Mouse (Mus musculus): ENCODE measurements around the gene Pdzd7. TPM values are rescaled to one million over a fixed set of nuclear protein-coding genes. Genes with fewer than 3 reads are reported as not detected.

The Pdzd7 gene
- total and polyA plus RNA-seq, 2 experiments = 0.06 TPM; not detected in 1

DNA sequence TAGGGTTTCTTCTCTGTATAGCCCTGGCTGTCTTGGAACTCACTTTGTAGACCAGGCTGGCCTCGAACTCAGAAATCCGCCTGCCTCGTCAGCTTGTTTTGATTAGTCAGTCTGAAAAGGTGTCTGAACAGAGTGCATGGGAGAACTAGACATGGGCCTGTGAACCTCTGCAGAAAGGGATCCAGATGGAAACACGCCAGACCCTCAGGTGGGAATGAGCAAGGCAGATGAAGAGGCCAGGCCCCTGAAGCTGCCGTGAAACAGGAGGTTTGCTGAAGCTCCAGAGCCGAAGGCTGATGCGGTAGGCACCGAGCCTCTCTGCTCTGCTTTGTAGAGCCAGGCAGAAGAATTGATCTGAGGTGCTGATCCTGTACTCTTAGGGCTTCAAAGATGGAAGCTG is 33.3 kb downstream of the Pdzd7 start:
- H3K36me3 ChIP-seq (ENCODE audit: control insufficient read depth, insufficient read depth, low read length) = peaks cover 10% of the 10 kb centered on the region
- 90% methylated on average over 8 of the region's 8 CpGs for WGBS
- H3K4me1 ChIP-seq (ENCODE audit: control insufficient read depth, insufficient read depth, low read length) = peaks cover 19% of the 10 kb centered on the region
- TF ChIP-seq POLR2A (IDR thresholded peaks at IDR 0.05; ENCODE audit: extremely low read depth, insufficient read depth, low read length) = no peak
- TF ChIP-seq CTCF (IDR thresholded peaks at IDR 0.05; ENCODE audit: low read depth, low read length) = no peak
- no peaks in the 10 kb centered on the region for H3K27me3 ChIP-seq (ENCODE audit: control insufficient read depth, insufficient read depth, low read length)
- no peaks in the 10 kb centered on the region for H3K79me2 ChIP-seq (ENCODE audit: control insufficient read depth, insufficient read depth, low read length)
- H3K4me3 ChIP-seq (ENCODE audit: insufficient read depth, low read depth, low read length) = no peak overlapping the region
- no peak overlapping the region for H3K9ac ChIP-seq (ENCODE audit: low read depth, low read length)
- no peak for DNase-seq (ENCODE audit: extremely low read depth, low read depth, low spot score)
- no peak overlapping the region for H3K27ac ChIP-seq (replicated peaks; ENCODE audit: insufficient read depth, low read depth, low read length)

DNA sequence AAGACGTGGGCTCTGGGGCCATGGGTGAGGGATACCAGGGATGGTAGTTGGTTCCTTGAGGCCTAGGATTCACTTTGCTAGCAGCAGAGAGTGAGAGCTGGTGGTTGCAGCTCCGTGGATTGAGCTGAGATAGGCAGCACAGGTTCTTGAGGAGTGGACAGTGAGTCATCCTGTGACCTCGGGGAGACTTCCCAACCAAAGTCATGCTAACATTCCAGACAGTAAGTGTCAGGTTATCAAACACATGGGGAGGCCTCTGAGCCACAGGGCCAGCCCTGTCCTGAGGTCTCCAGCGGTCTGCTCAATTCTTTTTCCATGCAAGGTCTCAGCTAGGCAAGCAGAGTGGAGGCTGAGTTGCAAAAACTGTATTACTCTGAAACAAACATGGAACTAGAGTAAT is 34.9 kb downstream of the Pdzd7 start:
- H3K27ac ChIP-seq (replicated peaks; ENCODE audit: insufficient read depth, low read depth, low read length) = no peak overlapping the region
- no peak for TF ChIP-seq CTCF (IDR thresholded peaks at IDR 0.05; ENCODE audit: low read depth, low read length)
- TF ChIP-seq POLR2A (IDR thresholded peaks at IDR 0.05; ENCODE audit: extremely low read depth, insufficient read depth, low read length) = no peak
- H3K4me3 ChIP-seq (ENCODE audit: insufficient read depth, low read depth, low read length) = no peak overlapping the region
- no peak overlapping the region for H3K9ac ChIP-seq (ENCODE audit: low read depth, low read length)
- peaks cover 10% of the 10 kb centered on the region for H3K36me3 ChIP-seq (ENCODE audit: control insufficient read depth, insufficient read depth, low read length)
- peaks cover 18% of the 10 kb centered on the region for H3K4me1 ChIP-seq (ENCODE audit: control insufficient read depth, insufficient read depth, low read length)
- no peaks in the 10 kb centered on the region for H3K79me2 ChIP-seq (ENCODE audit: control insufficient read depth, insufficient read depth, low read length)
- no peak for DNase-seq (ENCODE audit: extremely low read depth, low read depth, low spot score)
- H3K27me3 ChIP-seq (ENCODE audit: control insufficient read depth, insufficient read depth, low read length) = no peaks in the 10 kb centered on the region
- 92% methylated on average over 4 of the region's 4 CpGs for WGBS

DNA sequence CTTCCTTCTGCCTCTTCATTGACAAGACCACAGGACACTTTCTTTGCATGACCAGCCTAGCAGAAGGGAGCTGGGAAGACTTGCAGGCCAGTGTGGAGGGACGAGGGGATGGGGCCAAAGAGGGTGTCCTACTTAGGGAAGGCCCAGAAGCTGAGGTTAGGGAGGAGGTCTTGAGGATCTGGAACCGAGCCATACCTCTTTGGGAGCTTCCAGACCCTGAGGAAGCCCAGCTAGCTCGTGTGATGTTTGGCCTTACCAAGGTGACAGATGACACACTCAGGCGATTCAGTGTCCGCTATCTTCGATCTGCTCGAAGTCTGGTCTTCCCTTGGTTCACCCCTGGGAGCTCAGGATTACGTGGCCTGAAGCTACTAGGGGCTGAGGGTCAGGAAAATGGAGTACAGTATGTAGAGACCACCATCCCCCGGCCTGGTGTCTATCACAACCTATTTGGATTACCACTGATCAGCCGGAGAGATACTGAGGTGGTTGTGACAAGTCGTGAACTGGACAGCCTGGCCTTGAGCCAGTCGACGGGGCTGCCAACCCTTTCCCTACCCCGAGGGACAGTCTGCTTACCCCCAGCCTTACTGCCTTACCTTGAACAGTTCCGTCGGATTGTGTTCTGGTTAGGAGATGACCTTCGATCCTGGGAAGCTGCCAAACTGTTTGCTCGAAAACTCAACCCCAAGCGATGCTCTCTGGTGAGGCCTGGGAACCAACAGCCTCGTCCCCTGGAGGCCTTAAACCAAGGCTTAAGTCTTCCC is 37.9 kb downstream of the Pdzd7 start:
- Histone ChIP-seq H3K27ac (replicated peaks; ENCODE audit: insufficient read depth, low read depth, low read length) (peak overlapping the region; percentile 72), H3K79me2 (ENCODE audit: control insufficient read depth, insufficient read depth, low read length) (no peaks in the 10 kb centered on the region), H3K4me1 (ENCODE audit: control insufficient read depth, insufficient read depth, low read length) (peaks cover 15% of the 10 kb centered on the region), H3K9ac (ENCODE audit: low read depth, low read length) (peak overlapping the region; percentile 45), H3K27me3 (ENCODE audit: control insufficient read depth, insufficient read depth, low read length) (no peaks in the 10 kb centered on the region), H3K36me3 (ENCODE audit: control insufficient read depth, insufficient read depth, low read length) (peaks cover 10% of the 10 kb centered on the region), H3K4me3 (ENCODE audit: insufficient read depth, low read depth, low read length) (peak overlapping the region; percentile 82)
- DNase-seq (ENCODE audit: extremely low read depth, low read depth, low spot score) = peak; percentile 93
- TF ChIP-seq CTCF (IDR thresholded peaks at IDR 0.05; ENCODE audit: low read depth, low read length) = no peak
- TF ChIP-seq POLR2A (IDR thresholded peaks at IDR 0.05; ENCODE audit: extremely low read depth, insufficient read depth, low read length) = no peak
- WGBS = 25% methylated on average over 20 of the region's 20 CpGs

DNA sequence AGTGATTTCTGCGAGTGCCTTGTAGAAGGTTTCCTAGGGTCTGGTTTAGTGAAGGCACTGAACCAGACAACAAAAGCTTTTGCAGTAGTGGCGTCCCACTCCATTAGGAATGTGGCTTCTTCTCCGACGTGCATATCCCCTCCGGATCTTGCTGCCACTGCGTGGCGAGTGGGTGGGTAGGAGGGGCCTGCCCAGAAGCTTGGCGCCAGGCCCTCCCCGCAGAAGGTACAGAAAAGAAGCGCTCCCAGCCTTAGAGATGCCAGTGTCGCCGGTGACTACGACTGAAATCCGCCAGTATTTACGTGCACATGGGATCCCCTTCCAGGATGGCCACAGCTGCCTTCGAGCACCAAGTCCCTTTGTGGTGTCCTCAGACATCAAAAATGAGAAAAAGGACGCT is 38.5 kb downstream of the Pdzd7 start:
- peak overlapping the region; percentile 82 for H3K4me3 ChIP-seq (ENCODE audit: insufficient read depth, low read depth, low read length)
- WGBS = 6% methylated on average over 17 of the region's 17 CpGs
- no peaks in the 10 kb centered on the region for H3K27me3 ChIP-seq (ENCODE audit: control insufficient read depth, insufficient read depth, low read length)
- no peak for DNase-seq (ENCODE audit: extremely low read depth, low read depth, low spot score)
- peaks cover 10% of the 10 kb centered on the region for H3K36me3 ChIP-seq (ENCODE audit: control insufficient read depth, insufficient read depth, low read length)
- peak overlapping the region; percentile 45 for H3K9ac ChIP-seq (ENCODE audit: low read depth, low read length)
- H3K4me1 ChIP-seq (ENCODE audit: control insufficient read depth, insufficient read depth, low read length) = peaks cover 15% of the 10 kb centered on the region
- H3K27ac ChIP-seq (replicated peaks; ENCODE audit: insufficient read depth, low read depth, low read length) = peak overlapping the region; percentile 72
- H3K79me2 ChIP-seq (ENCODE audit: control insufficient read depth, insufficient read depth, low read length) = no peaks in the 10 kb centered on the region
- TF ChIP-seq CTCF (IDR thresholded peaks at IDR 0.05; ENCODE audit: low read depth, low read length) = no peak
- no peak for TF ChIP-seq POLR2A (IDR thresholded peaks at IDR 0.05; ENCODE audit: extremely low read depth, insufficient read depth, low read length)

- H3K79me2 ChIP-seq (ENCODE audit: control insufficient read depth, insufficient read depth, low read length) = no peaks in the 10 kb centered on the region
- peak within 1 kb of the TSS; percentile 82 for H3K4me3 ChIP-seq (ENCODE audit: insufficient read depth, low read depth, low read length)
- H3K9ac ChIP-seq (ENCODE audit: low read depth, low read length) = peak within 1 kb of the TSS; percentile 91
- peaks cover 15% of the 10 kb centered on the region for H3K4me1 ChIP-seq (ENCODE audit: control insufficient read depth, insufficient read depth, low read length)
- under 1% methylated on average over 82 of the region's 82 CpGs for WGBS
- TF ChIP-seq POLR2A (IDR thresholded peaks at IDR 0.05; ENCODE audit: extremely low read depth, insufficient read depth, low read length) (0 out of 2 replicates have a peak, but pooled peaks have one; percentile 45), CTCF (IDR thresholded peaks at IDR 0.05; ENCODE audit: low read depth, low read length) (no peak)
- no peaks in the 10 kb centered on the region for H3K27me3 ChIP-seq (ENCODE audit: control insufficient read depth, insufficient read depth, low read length)
- peak within 1 kb of the TSS; percentile 78 for H3K27ac ChIP-seq (replicated peaks; ENCODE audit: insufficient read depth, low read depth, low read length)
- peak; percentile 86 for DNase-seq (ENCODE audit: extremely low read depth, low read depth, low spot score)
- H3K36me3 ChIP-seq (ENCODE audit: control insufficient read depth, insufficient read depth, low read length) = peaks cover 9% of the 10 kb centered on the region
Observed at GRCm38 (mm10) chr19:45005957-45006712, 39.4 kb downstream of the Pdzd7 start, which contains the start of gene Mrpl43. TSS of gene Mrpl43 (minus strand) at chr19:45006442.
